9 mouse cellular contexts compared by ENCODE assay signal in genomic region chr2:119817047-119817446, GRCm38 (mm10). TPM values are rescaled to one million over a fixed set of nuclear protein-coding genes. Genes with fewer than 3 reads are reported as not detected.
DNase-seq lines count a peak whose midpoint lies in the region; ATAC-seq lines count a peak whose summit lies in the region.
"Had no signal": no experiment of that assay in that cellular context is flagged by ENCODE, and none has a peak within 500 bp of the region (broad histone marks: within the 10 kb centered on the region; RNA-seq: fewer than 3 reads in every experiment).

No protein-coding gene starts in this region.

- no peak overlapping the region for H3K4me2 ChIP-seq in midbrain, embryonic 15.5 days

- no peaks in the 10 kb centered on the region for H3K9me3 ChIP-seq in midbrain, embryonic 15.5 days

- peak; percentile 88 for ATAC-seq in midbrain, embryonic 15.5 days (replicated peaks)
- ATAC-seq: Patski had no signal

- no peak overlapping the region for H3K4me3 ChIP-seq in midbrain, embryonic 15.5 days

- WGBS in midbrain, embryonic 15.5 days: 77% methylated on average over 5 of the region's 5 CpGs

- no peaks in the 10 kb centered on the region for H3K36me3 ChIP-seq in midbrain, embryonic 15.5 days (replicated peaks)

- intact Hi-C loops in left cerebral cortex, postnatal 4 days (cut with DNase I): no loop called here
- intact Hi-C loops in heart, postnatal 10 days (cut with DNase I): no loop called here

- H3K9ac ChIP-seq in midbrain, embryonic 15.5 days: no peak overlapping the region

- H3K4me1 ChIP-seq in midbrain, embryonic 15.5 days: no peaks in the 10 kb centered on the region

- no peaks in the 10 kb centered on the region for H3K27me3 ChIP-seq in midbrain, embryonic 15.5 days (replicated peaks)
- H3K27me3 ChIP-seq: Patski had no signal

- H3K27ac ChIP-seq in midbrain, embryonic 15.5 days: no peak overlapping the region

- DNase-seq in adrenal gland, postnatal 10 days: peak; percentile 59
- no peak for DNase-seq in adrenal gland, postnatal 4 days (ENCODE audit: low spot score in 2 of 2)
- DNase-seq in left cerebral cortex, postnatal 4 days: peak; percentile 95
- no peak for DNase-seq in left cerebral cortex, adult 9 months (ENCODE audit: low spot score in 2 of 2)
- peak; percentile 78 to 87 for DNase-seq in cerebellum, postnatal 25 days
- no peak for DNase-seq in kidney, adult 8-10 months
- no peak for DNase-seq in heart, postnatal 10 days

RNA-seq across cellular contexts. Expression of gene Tyro3, which starts 19.5 kb away (rescaled TPM):
- 1 to 10 TPM; 6.0 to 8.8 TPM for total RNA-seq in adrenal gland, postnatal 10 days (2021)
- total RNA-seq in adrenal gland, postnatal 4 days (2021): 10 to 100 TPM; 13.3 to 15.6 TPM
- 10 to 100 TPM; 40.9 to 50.9 TPM for total RNA-seq in left cerebral cortex, postnatal 4 days (2021)
- 20.3 and 22.2 TPM in 2 replicates for polyA plus RNA-seq in midbrain, embryonic 15.5 days (2015; fragmentation: Nextera tagmentation; extraction: Ambion mirVana)
- total RNA-seq in heart, postnatal 10 days (2021): 1 to 10 TPM; 5.0 to 6.6 TPM

RNA-seq across cellular contexts. Expression of gene Rpap1, which starts 29.7 kb away (rescaled TPM):
- total RNA-seq in adrenal gland, postnatal 10 days (2021): 10 to 100 TPM; 17.0 to 21.6 TPM
- 10 to 100 TPM; 30.0 to 30.8 TPM for total RNA-seq in adrenal gland, postnatal 4 days (2021)
- 10 to 100 TPM; 17.6 to 18.4 TPM for total RNA-seq in left cerebral cortex, postnatal 4 days (2021)
- 21.3 and 21.6 TPM in 2 replicates for polyA plus RNA-seq in midbrain, embryonic 15.5 days (2015; fragmentation: Nextera tagmentation; extraction: Ambion mirVana)
- 10 to 100 TPM; 13.7 to 14.4 TPM for total RNA-seq in heart, postnatal 10 days (2021)

RNA-seq across cellular contexts. Expression of gene Ltk, which starts 56.8 kb away (rescaled TPM):
- total RNA-seq in adrenal gland, postnatal 10 days (2021): 1 to 10 TPM in 1 of 2 experiments, under 1 TPM in 1; 0.57 to 1.3 TPM
- 1 to 10 TPM; 1.2 to 1.3 TPM for total RNA-seq in adrenal gland, postnatal 4 days (2021)
- 1 to 10 TPM; 1.3 to 2.3 TPM for total RNA-seq in left cerebral cortex, postnatal 4 days (2021)
- 2.2 and 3.5 TPM in 2 replicates for polyA plus RNA-seq in midbrain, embryonic 15.5 days (2015; fragmentation: Nextera tagmentation; extraction: Ambion mirVana)
- total RNA-seq in heart, postnatal 10 days (2021): under 1 TPM in 1 of 2 experiments, not detected in 1; 0.15 TPM

Comparison
In these comparisons a context has a peak if more than half of its experiments do, and no peak if none do; other contexts are left out.
1. DNase-seq: peak in adrenal gland, postnatal 10 days (single experiment), left cerebral cortex, postnatal 4 days (single experiment) and cerebellum, postnatal 25 days (2 of 2); none in adrenal gland, postnatal 4 days (0 of 2), left cerebral cortex, adult 9 months (0 of 2), kidney, adult 8-10 months (0 of 2) and heart, postnatal 10 days (0 of 2).